Mouse (Mus musculus) forebrain, embryonic 16.5 days (tissue): ENCODE results near the gene Hoxa4. TPM values are rescaled to one million over a fixed set of nuclear protein-coding genes. Genes with fewer than 3 reads are reported as not detected.

Source experiments
- ATAC-seq: fragments of 200-750 bp; cut with Nextera tagmentation; 2 replicates; pipeline ENCODE4 v1.8.0; 2017; ENCODE audit warnings: mild to moderate bottlenecking, moderate library complexity
- H3K27ac ChIP-seq: fragments of 300-500 bp; sonication (generic); 2 replicates; pipeline ENCODE4 v1.5.1; 2014; ENCODE audit warnings: low read length, control low read depth
- H3K27me3 ChIP-seq: fragments of 300-500 bp; sonication (generic); replicated peaks from 2 replicates; pipeline ENCODE4 v1.6.1; 2014; ENCODE audit warnings: low read length; ENCODE audit not compliant: control insufficient read depth, insufficient read depth
- H3K36me3 ChIP-seq: fragments of 300-500 bp; sonication (generic); 2 replicates; pipeline ENCODE4 v1.6.1; 2014; ENCODE audit not compliant: control insufficient read depth, insufficient read depth
- H3K4me1 ChIP-seq: fragments of 300-500 bp; sonication (generic); replicated peaks from 2 replicates; pipeline ENCODE4 v1.6.1; 2014; ENCODE audit warnings: low read length; ENCODE audit not compliant: control insufficient read depth, insufficient read depth
- H3K4me2 ChIP-seq: fragments of 300-500 bp; sonication (generic); 2 replicates; pipeline ENCODE4 v1.6.1; 2014; ENCODE audit warnings: mild to moderate bottlenecking, low read length, control low read depth
- H3K4me3 ChIP-seq: fragments of 300-500 bp; sonication (generic); replicated peaks from 2 replicates; pipeline ENCODE4 v1.5.1; 2014; ENCODE audit warnings: mild to moderate bottlenecking, low read length, control low read depth
- H3K9ac ChIP-seq: fragments of 300-500 bp; sonication (generic); replicated peaks from 2 replicates; pipeline ENCODE4 v1.6.1; 2014; ENCODE audit warnings: low read depth, low read length, control low read depth
- H3K9me3 ChIP-seq: fragments of 300-500 bp; sonication (generic); 2 replicates; pipeline ENCODE4 v1.6.1; 2016; ENCODE audit warnings: low read length; ENCODE audit not compliant: control insufficient read depth
- WGBS: fragments of 180-500 bp; shearing (Covaris S2); extraction: QIAGEN DNeasy Blood & Tissue Kit; methylation state at CpG from one replicate; pipeline ENCODE4 v1.1.7; 2014; 5-methylcytosine and 5-hydroxymethylcytosine counted together
- polyA plus RNA-seq: library from polyadenylated mRNA; unstranded; fragments of >200 nt; fragmentation: Nextera tagmentation; extraction: Ambion mirVana; gene quantifications from 2 replicates; pipeline ENCODE4 v1.2.1, GENCODE M21; 2015

Hoxa4 gene
- polyA plus RNA-seq, 1 experiment from 2014 or later, result not detected

DNA sequence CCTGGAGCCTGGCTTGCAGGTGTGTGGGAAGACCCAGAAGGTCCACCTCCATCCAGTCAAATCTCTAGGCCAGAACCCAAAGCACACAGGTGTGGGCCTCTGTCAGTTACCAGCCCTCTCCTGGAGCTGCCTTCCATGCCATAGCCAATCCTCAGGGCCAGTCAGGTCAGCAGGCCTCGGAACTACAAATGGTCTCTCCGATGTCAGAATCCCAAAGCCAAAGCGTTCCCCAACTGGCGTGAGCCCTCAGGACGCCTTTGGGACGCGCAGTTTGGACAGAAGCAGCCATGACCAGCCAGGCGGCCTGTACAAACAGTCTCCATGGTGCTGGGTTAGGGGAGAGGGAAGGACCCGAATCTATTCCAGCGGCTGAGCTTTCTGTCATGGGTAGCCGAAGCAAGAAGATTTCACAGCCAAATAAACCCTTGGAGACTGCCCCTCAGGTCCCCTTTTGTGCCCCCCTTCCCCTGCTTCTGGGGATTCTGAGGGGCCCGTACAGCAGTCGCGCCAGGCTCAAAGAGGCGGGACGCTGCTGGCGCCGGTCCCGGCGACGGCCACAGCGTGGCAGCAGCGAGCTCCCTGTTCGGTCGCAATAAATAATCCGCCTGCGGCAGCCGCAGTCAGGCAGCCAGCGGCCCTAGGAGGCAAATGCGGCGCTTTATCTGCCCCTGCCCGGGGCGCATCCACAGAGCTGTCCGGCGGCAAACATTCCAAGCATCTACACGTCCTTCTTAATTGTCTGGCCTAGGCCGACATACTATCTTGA is 19.8 kb upstream of the Hoxa4 start:
- peak; percentile 77 for ATAC-seq
- WGBS, result under 1% methylated on average over 37 of the region's 37 CpGs
- no peaks in the 10 kb centered on the region for H3K36me3 ChIP-seq
- H3K9me3 ChIP-seq, result no peaks in the 10 kb centered on the region
- H3K4me2 ChIP-seq, result no peak overlapping the region
- H3K4me1 ChIP-seq, result 0 out of 2 replicates have a peak, but pooled peaks cover 2% of the 10 kb centered on the region
- H3K9ac ChIP-seq, result no peak overlapping the region
- H3K27ac ChIP-seq, result no peak overlapping the region
- no peak overlapping the region for H3K4me3 ChIP-seq
- H3K27me3 ChIP-seq, result peaks cover 97% of the 10 kb centered on the region

DNA sequence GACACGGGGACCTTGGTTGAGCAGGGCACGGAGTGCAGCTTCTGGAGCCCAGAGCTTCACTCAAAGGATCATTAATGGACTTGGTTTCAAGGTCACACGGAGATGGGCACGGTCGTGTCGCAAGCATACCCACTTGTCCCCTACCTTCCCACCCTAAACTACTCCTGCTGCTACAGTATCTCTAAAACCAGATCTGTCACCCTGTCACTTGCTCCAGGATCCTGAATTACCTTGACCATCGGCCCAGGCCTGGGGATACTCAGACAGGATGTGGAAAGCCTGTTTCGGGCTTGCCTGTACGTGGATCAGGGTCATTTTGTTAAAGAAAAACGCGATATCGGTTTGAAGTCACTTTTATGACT is 18.1 kb upstream of the Hoxa4 start:
- no peak overlapping the region for H3K4me2 ChIP-seq
- H3K27ac ChIP-seq, result no peak overlapping the region
- H3K9ac ChIP-seq, result no peak overlapping the region
- H3K4me1 ChIP-seq, result 0 out of 2 replicates have a peak, but pooled peaks cover 2% of the 10 kb centered on the region
- 5% methylated on average over 12 of the region's 12 CpGs for WGBS
- H3K4me3 ChIP-seq, result no peak overlapping the region
- no peak for ATAC-seq
- H3K27me3 ChIP-seq, result peaks cover 95% of the 10 kb centered on the region
- H3K36me3 ChIP-seq, result no peaks in the 10 kb centered on the region
- no peaks in the 10 kb centered on the region for H3K9me3 ChIP-seq

DNA sequence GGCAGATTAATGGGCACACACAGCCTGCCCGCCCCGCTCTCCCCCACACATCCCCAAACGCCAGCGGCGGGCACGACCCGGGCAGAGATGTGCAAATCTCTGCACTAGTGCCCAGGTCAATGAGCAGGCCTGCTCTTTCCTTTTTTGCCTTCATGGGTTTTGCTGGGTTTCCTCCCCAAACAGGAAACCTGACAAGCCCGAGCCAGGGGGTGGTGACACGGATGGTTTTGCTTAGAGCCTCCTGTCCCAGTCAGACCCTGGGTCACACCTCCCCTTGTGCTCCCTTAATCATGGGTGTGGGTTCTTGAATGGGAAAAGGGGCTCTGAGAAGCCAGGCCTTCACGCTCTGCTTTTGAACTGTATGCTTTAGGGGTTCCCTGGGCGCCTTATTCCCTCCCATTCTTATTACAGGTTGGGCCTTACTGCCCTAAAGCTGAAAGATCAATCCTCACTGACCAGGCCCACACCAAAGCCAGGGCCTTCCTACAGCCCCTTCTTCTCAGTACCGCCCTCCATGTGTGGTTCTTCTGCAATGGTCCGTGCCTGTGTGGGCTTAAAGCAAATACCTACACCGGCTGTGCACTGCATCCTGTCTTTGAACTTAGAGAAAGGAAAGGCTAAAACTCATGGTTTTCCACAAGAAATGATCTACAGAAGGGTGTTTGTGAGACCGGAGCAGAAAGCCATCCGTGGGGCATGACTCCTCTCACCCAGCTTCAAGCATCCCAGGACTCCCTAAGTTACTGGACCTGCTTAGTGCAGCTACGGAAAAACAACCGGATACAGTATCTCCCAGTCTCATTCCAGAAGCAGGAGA is 17.5 kb upstream of the Hoxa4 start:
- no peak for ATAC-seq
- Histone ChIP-seq H3K4me1 (peaks cover 6% of the 10 kb centered on the region; the same call in 1 of the 2 replicates), H3K4me3 (no peak overlapping the region), H3K36me3 (no peaks in the 10 kb centered on the region), H3K9me3 (no peaks in the 10 kb centered on the region), H3K27ac (no peak overlapping the region), H3K9ac (no peak overlapping the region), H3K4me2 (no peak overlapping the region), H3K27me3 (peaks cover 95% of the 10 kb centered on the region)
- WGBS, result 3% methylated on average over 18 of the region's 18 CpGs

DNA sequence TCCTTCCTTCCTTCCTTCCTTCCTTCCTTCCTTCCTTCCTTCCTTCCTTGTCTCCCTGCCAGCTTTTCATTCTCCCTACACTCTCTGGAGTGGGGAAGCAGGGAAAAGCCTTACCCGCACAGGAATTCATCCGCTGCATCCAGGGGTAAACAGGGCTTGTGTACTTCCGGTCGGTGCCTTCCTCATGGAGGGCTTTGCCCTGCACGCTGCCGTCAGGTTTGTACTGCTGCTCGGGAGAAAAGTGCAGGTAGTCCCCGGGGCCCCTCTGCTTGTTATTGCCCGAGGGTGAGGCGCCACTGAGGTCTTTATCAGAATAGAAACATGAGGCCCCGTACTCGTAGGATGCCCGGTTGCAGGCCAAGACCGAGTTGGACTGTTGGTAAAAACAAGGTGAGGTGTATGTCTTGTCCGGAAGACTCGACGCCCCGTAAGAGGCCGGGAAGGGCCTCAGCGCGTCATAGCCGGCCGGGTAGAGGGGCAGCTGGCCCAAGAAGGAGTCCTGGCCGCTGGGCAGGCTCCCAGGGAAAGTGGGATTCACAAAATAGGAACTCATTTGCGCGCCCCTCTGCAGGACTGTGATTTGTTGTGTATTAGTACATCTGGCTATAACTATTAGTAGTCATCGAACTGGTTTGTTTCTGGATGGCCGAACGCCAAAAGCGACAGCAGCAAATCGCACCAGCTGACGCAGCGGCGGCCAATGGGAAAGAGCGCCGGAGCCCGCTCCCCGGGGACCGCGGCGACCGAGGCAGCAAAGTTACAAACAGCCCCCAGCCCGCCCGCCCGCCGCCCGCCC is 16.7 kb upstream of the Hoxa4 start, which contains the start of gene Hoxa6:
Gene Hoxa6, minus strand, starts transcription at position 651 of the 796 bp plus-strand sequence.
- Histone ChIP-seq H3K9ac (no peak within 1 kb of the TSS), H3K27ac (no peak within 1 kb of the TSS), H3K36me3 (no peaks in the 10 kb centered on the region), H3K27me3 (peaks cover 93% of the 10 kb centered on the region), H3K4me1 (peaks cover 10% of the 10 kb centered on the region), H3K4me3 (no peak within 1 kb of the TSS), H3K4me2 (no peak within 1 kb of the TSS), H3K9me3 (no peaks in the 10 kb centered on the region)
- 1% methylated on average over 47 of the region's 47 CpGs for WGBS
- ATAC-seq, result no peak

DNA sequence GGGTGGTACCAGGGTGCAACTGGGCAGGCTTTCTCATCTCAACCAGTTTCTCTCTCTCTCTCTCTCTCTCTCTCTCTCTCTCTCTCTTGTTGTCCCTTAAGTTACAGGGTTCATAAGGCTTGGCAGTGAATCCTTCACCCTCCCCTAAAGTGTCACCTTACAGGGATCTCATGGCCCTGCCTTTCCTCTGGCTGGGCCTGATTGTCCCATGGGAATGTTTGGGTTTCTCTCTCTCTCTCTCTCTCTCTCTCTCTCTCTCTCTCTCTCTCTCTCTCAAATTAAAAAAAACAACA is 16.1 kb upstream of the Hoxa4 start:
- Histone ChIP-seq H3K4me3 (no peak overlapping the region), H3K36me3 (no peaks in the 10 kb centered on the region), H3K9ac (no peak overlapping the region), H3K4me2 (no peak overlapping the region), H3K27ac (no peak overlapping the region), H3K9me3 (no peaks in the 10 kb centered on the region), H3K4me1 (peaks cover 10% of the 10 kb centered on the region), H3K27me3 (peaks cover 93% of the 10 kb centered on the region)
- no peak for ATAC-seq

DNA sequence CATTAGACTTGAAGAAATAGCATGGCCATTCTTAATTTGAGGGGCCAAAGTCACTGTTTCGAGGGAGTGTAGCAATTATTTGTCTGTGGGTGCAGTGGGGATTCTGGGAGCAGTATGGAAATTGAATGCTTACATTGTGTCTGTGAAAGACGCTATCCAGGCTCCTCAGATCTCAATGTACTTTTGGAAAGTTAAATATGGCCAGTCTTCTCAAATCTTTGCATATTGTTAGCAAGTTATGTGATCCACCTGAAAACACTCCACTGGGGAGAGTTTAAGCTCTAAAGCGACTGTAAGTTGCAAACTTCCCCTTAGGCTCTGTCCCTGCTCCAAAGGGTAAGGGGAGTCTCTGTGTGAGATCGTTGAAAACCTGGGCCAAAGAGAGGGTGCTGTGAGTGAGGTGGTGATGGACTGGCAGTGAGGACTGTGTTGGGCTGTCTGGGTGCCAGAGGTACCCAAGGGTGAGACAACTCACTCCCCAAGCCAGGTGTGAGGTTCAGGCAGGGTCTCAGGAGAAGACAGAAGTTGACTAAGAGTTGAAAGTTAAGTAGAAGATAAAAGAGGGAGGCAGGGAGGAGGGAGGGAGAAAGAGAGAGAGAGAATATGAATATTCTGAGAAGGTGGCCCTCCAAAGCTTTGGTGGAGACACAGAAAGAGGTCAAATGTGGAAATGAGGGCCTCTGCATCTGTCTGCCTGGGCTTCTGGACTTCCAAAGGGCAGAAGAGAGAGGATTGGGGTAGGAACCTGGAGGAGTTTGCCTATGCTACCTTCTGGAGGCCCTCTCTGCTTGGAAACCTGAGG is 15.5 kb upstream of the Hoxa4 start:
- H3K36me3 ChIP-seq, result no peaks in the 10 kb centered on the region
- peaks cover 10% of the 10 kb centered on the region for H3K4me1 ChIP-seq
- peaks cover 93% of the 10 kb centered on the region for H3K27me3 ChIP-seq
- H3K9me3 ChIP-seq, result no peaks in the 10 kb centered on the region
- no peak for ATAC-seq
- no peak overlapping the region for H3K4me3 ChIP-seq
- WGBS, result 4% methylated on average over 4 of the region's 4 CpGs
- H3K9ac ChIP-seq, result no peak overlapping the region
- no peak overlapping the region for H3K4me2 ChIP-seq
- no peak overlapping the region for H3K27ac ChIP-seq

DNA sequence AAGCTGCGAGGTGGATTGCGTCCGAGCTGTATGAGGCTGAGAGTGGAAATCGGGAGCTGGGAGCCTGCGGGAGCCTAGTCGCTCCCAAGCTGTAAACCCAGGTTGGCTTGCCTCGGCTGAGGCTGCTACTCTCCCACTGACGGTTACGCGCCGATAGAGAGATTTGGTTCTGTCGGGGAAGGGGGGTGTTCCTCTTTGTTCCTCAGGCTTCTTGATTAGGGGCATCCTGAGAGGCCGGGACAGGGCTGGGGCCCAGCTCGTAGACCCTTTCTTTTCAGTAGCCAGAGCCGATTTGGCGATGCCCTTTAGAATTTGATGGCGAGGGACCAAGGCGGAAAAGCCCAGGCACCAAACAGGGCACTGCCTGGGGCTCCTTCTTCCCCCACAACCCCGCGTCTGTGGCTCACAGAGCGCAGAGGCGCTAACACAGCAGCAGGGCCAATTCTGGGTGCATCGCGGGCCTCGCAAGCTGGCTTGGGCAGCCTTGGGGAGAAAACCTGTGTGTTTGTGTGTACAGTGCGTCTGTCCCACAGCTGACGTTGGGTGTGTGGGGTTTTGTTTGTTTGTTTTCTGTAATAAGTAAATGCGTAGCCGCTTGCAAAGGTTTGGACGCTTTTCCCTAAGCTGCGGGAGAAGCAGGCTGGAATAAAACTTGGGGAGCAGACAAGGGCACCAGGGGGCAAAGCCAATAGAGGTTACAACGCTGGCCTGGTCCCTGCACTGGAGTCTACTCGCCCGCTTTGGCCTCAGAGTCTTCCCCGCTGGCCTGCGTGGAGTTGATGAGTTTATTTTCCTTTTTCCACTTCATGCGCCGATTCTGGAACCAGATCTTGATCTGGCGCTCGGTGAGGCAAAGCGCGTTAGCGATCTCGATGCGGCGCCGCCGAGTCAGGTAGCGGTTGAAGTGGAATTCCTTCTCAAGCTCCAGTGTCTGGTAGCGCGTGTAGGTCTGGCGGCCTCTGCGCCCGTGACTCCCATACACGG is 14.4 kb upstream of the Hoxa4 start:
- WGBS, result under 1% methylated on average over 55 of the region's 55 CpGs
- no peak overlapping the region for H3K4me2 ChIP-seq
- ATAC-seq, result no peak
- H3K9ac ChIP-seq, result no peak overlapping the region
- no peaks in the 10 kb centered on the region for H3K36me3 ChIP-seq
- H3K4me1 ChIP-seq, result peaks cover 8% of the 10 kb centered on the region
- peaks cover 93% of the 10 kb centered on the region for H3K27me3 ChIP-seq
- no peaks in the 10 kb centered on the region for H3K9me3 ChIP-seq
- no peak overlapping the region for H3K27ac ChIP-seq
- no peak overlapping the region for H3K4me3 ChIP-seq

DNA sequence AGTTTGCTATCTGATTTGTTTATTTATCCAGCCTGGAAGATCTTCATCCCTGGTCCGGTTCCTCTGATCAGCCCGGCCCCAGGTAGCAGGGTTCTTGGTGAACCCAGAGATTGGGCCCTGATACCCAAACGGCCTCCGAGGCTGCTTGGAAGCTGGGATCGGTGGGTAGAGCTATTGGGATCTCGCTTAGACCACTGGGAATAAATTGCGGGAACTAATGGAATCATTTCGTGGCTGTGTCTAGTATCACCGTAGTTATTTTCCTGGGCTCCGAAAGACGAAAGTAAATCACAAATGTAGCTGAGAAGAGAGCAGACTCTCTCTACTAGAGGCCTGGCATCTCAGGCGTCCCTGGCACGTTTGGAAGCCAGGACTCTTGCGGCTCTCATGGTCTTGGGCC is 13.7 kb upstream of the Hoxa4 start:
- ATAC-seq, result no peak
- Histone ChIP-seq H3K36me3 (no peaks in the 10 kb centered on the region), H3K9ac (no peak overlapping the region), H3K27me3 (peaks cover 94% of the 10 kb centered on the region), H3K27ac (no peak overlapping the region), H3K4me1 (peaks cover 8% of the 10 kb centered on the region), H3K4me2 (no peak overlapping the region), H3K9me3 (no peaks in the 10 kb centered on the region), H3K4me3 (no peak overlapping the region)
- WGBS, result 5% methylated on average over 14 of the region's 14 CpGs
